Mouse (Mus musculus) embryonic fibroblast, embryonic 13.5 days (primary cell): Measurements from ENCODE around the gene Sgpp2. TPM values are rescaled to one million over a fixed set of nuclear protein-coding genes. Genes with fewer than 3 reads are reported as not detected.

Experiments used
- H3K27ac ChIP-seq: 2 replicates; pipeline ENCODE4 v1.5.1; 2012; ENCODE audit warnings: low read length, control low read depth, inconsistent platforms; ENCODE audit not compliant: insufficient read depth
- H3K4me1 ChIP-seq: 2 replicates; pipeline ENCODE4 v1.6.1; 2011; ENCODE audit warnings: low read length; ENCODE audit not compliant: control insufficient read depth, insufficient read depth
- H3K4me3 ChIP-seq: 2 replicates; pipeline ENCODE4 v1.5.1; 2011; ENCODE audit warnings: mild to moderate bottlenecking, control low read depth, low read length; ENCODE audit not compliant: insufficient read depth
- CTCF ChIP-seq: IDR thresholded peaks from 2 replicates; pipeline ENCODE4 v1.5.1; 2011; ENCODE audit warnings: mild to moderate bottlenecking, control low read depth, low read length, moderate library complexity, borderline replicate concordance; ENCODE audit not compliant: insufficient read depth
- POLR2A ChIP-seq: IDR thresholded peaks from 2 replicates; pipeline ENCODE4 v1.6.1; 2011; ENCODE audit warnings: low read depth, mild to moderate bottlenecking, control low read depth, low read length, moderate library complexity
- polyA plus RNA-seq: library from polyadenylated mRNA; stranded (reverse); fragments of >200 nt; gene quantifications from 2 replicates; pipeline ENCODE4 v1.2.4, GENCODE M21; 2011; ENCODE audit warnings: low read depth; ENCODE audit not compliant: missing spikeins, insufficient read length

Sgpp2 gene
- polyA plus RNA-seq, 1 experiment = not detected

DNA sequence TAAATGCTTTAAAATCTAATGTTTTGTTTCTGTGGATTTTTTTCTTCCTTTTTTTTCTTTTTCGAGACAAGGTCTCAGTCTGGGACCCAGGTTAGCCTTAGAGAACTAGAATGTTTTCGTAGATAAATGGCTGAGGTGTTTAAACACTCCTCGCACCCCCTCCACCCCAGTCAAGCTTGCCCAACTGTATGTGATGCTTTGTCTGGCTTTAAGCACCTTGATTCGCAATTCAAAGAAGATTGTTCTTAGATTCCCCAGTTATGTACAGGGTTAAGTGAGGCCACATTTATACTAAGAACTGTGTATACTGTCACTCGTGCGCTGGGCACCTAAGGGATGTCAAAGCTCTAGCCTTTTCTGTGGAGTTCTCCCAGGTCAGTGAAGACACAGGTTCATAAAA lies 110.1 kb downstream of the Sgpp2 start:
- no peak for TF ChIP-seq POLR2A
- TF ChIP-seq CTCF = no peak
- Histone ChIP-seq H3K4me1 (no peaks in the 10 kb centered on the region), H3K4me3 (no peak overlapping the region), H3K27ac (no peak overlapping the region)

DNA sequence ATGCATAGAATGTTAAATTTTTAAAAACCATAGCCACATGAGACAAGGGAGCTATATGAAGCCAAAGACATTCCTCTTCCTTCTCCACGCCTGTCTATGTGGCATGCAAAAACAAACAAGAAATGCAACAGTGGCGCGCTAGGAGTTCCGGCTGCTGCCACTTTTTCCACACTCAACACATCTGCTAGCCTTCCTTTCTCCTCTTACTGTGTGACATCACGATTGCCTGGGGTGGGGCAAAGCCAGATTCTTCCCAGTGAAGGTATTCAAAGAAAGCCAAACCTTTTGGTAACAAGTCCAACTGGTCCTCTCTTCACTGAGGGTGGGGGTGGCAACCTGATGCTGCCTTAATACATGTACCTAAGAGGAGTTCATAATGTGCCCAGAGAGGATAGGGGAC lies 111.6 kb downstream of the Sgpp2 start:
- H3K4me3 ChIP-seq = no peak overlapping the region

DNA sequence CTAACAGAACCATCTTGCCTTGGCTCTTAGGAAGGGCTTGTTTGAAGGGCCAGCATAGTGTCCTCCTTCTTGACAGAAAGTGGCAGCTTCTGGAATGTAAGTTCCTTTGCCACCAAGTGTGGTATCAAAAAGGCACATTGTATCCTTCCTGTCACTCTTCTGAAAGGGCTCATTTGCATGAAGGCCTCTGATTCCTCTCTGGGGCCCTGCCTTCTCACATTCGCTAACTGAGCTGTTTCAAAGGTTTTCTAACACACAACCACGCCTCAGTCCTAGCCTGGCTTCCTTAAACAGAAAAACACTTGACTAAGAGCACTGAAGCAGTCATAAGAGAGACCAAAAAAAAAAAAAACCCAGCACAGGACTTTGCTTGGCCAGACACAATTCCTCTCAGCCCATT lies 112.4 kb downstream of the Sgpp2 start:
- TF ChIP-seq POLR2A (no peak), CTCF (no peak)
- no peak overlapping the region for H3K27ac ChIP-seq
- H3K4me1 ChIP-seq = peaks cover 2% of the 10 kb centered on the region; the same call in 1 of the 2 replicates
- no peak overlapping the region for H3K4me3 ChIP-seq

More for the DNA sequence above, 111.6 kb downstream of the Sgpp2 start:
- Histone ChIP-seq H3K27ac (no peak overlapping the region), H3K4me1 (peaks cover under 1% of the 10 kb centered on the region; the same call in 1 of the 2 replicates)
- TF ChIP-seq POLR2A = no peak
- no peak for TF ChIP-seq CTCF

DNA sequence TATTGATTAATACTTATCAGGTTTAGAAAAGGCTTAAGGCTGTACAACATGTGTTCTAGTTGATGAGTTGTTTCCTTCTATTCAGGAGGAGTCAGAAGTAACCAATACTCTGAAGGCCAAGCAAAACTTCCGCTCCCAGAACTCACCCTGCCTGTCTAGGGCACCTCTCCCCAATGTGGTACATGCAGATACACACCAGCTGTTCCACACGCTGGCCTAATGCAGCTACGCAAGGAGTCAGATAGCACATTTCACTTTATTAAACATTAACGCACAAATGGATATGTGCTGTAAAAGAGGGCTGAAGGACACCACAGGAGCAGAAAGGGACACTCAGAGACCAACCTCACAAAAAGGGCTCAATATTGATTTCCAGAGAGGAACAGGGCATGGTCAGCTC lies 114.7 kb downstream of the Sgpp2 start:
- TF ChIP-seq CTCF (no peak), POLR2A (no peak)
- H3K4me1 ChIP-seq = peaks cover 2% of the 10 kb centered on the region; the same call in 1 of the 2 replicates

DNA sequence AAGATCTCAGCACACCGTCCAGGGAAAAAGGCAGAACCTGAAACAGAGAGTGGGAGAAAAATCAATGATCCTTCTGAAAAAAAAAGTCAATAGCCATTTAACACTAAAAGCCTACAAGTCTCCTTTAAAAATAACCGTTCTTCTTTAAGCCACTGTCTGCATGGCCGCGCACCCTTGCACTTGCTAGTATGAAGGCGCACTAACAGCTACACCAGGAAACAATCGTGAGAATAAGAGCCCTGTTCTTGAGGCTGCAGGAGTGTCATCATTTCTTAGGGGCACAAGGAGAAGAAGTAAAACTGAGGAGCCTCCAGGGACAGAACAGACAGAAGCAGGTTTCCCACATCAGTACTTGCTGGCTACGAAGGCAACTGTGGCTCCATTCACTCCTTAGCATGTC lies 115.2 kb downstream of the Sgpp2 start:
- peaks cover 2% of the 10 kb centered on the region; the same call in 1 of the 2 replicates for H3K4me1 ChIP-seq
- TF ChIP-seq POLR2A (no peak), CTCF (no peak)
- no peak overlapping the region for H3K4me3 ChIP-seq
- no peak overlapping the region for H3K27ac ChIP-seq

More for the DNA sequence above, 114.7 kb downstream of the Sgpp2 start:
- Histone ChIP-seq H3K4me3 (no peak overlapping the region), H3K27ac (no peak overlapping the region)

DNA sequence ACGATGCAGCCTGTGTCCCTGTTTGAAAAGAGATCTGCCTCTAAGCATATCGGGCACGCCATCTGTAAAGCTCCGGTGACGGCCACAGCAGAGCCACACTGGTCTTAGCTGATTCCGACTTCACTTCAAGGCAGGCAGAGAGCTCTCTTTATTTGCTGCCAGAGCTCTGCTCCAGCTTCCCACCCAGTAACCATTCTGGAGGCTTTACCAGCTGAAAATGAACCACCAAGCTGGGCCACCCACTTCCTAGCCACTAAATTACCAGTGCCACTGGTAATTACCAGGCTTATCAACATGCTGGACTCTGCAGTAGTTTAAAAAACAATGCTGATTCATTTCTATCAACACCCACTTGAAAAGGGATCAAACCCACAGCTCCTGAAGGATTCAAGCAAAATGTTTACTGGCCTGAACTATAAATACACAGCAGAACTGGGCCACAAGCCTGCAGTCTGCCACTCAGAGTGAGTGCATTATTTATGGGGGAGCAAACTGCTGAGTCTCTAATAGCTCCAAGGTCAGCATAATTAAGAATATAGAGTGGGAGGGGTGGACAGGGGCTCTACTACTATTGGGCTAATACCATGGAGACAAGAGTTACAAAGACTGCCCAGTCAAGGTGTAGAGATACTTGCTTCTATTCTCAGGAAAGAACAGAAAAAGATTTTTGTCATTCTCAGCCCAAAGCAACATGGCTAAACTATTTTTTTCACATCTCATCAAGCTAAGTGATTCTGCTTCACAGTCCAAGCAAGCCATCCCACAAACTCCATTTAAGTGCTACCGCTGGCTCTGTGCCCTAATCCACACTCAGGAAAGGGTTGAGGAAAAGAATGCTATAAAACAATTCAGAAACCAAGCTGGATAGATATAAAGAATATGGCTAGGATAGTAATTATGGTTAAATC lies 115.9 kb downstream of the Sgpp2 start:
- peaks cover 2% of the 10 kb centered on the region; the same call in 1 of the 2 replicates for H3K4me1 ChIP-seq
- no peak overlapping the region for H3K27ac ChIP-seq
- no peak for TF ChIP-seq POLR2A
- no peak overlapping the region for H3K4me3 ChIP-seq

DNA sequence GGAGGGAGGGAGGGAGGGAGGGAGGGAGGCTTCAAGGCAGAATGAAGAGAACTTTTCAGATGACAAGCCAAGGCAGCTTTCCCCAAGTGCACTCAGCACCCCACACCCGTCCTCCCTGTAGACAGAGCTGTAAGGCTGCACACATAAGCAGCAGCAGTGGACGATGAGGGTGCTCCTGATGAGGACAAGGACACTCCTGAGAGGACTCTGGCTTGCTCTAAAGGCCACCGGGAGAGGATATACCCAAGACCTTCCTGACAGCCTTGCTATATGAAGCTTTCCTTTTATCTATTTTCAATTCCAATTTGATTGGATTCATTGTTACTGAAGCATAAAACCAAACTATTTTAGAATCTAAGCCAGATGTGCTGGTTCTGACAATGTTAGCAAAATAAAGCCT lies 116.7 kb downstream of the Sgpp2 start:
- no peak overlapping the region for H3K4me3 ChIP-seq
- H3K27ac ChIP-seq = no peak overlapping the region
- TF ChIP-seq POLR2A = no peak
- no peak for TF ChIP-seq CTCF
- peaks cover 2% of the 10 kb centered on the region; the same call in 1 of the 2 replicates for H3K4me1 ChIP-seq

DNA sequence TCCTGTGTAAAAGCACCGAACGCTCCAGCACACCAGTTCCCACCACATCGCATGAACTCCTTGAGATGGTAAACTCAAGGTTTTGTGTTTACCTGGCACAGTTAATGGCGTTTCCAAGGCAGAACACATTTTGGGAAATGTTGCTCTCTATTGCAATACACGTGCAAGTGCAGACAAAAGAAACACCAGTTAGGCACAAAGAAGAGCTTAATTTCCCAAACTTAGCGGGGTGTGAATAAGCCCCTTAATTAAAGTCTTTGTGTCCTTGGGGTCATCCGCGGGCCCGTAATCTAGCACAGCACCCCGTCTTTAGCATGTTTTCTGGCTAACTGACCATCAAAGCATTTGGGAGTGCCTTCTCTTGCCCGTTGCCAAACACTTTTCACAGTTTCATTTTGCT lies 118.7 kb downstream of the Sgpp2 start:
- Histone ChIP-seq H3K27ac (no peak overlapping the region), H3K4me1 (peaks cover 2% of the 10 kb centered on the region; the same call in 1 of the 2 replicates), H3K4me3 (no peak overlapping the region)
- TF ChIP-seq CTCF = no peak

DNA sequence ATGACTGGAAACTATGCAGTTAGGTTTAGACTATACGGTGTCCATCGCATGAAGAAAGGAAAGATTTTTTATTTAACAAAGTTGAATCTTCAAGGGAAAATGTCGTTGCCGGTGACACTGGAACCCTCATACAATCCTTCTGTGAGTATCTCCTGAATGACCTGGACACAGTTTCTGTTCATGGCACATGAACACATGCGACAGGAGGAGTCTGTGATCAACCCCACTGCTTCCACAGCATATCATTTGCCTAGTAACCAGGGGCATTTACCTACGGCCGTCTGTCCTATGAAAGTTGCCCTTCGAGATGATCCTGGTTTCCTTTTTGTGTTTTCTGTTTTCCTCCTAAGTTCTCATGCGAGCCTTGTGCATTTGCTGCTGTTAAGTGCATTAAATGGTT lies 123.3 kb downstream of the Sgpp2 start:
- H3K4me1 ChIP-seq = peaks cover 10% of the 10 kb centered on the region
- H3K27ac ChIP-seq = no peak overlapping the region
- no peak for TF ChIP-seq POLR2A
- no peak for TF ChIP-seq CTCF
- no peak overlapping the region for H3K4me3 ChIP-seq

DNA sequence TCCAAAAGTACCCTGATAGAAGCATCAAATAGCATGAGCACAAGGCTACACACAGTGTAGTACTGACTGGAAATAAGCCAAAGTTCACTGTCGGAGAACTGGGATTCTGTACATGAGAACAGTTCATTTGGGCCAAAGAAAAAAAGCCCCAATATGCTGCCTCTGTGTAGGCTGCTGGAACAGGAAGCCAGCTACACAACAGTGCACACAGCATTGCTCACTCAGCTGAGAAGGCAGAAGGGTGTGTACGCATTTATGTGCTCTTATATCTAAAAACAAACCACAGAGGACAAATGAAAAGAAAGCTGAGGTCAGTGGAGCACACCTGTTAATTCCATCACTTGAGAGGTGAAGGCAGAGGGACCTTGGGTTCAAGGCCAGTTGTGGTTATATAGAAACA lies 125.8 kb downstream of the Sgpp2 start:
- no peak for TF ChIP-seq POLR2A
- peaks cover 10% of the 10 kb centered on the region for H3K4me1 ChIP-seq

DNA sequence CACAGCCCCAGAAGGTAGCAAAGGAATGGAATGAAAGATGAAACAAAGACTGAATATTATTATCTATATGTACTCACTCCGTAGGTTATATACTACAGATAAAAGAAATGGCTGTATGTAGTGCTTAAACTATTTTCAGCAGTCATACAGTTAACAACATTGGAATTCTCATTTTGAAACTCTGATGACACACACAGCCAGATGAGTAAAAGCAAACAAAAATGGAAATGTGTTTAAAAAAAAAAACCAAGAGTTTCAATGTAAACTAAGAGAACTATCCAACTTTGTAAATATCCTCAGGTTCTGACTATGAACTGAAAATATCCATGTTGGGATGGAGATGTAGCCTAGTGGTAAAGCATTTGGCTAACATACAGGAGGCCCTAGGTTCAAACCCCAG lies 126.3 kb downstream of the Sgpp2 start:
- peaks cover 10% of the 10 kb centered on the region for H3K4me1 ChIP-seq
- no peak overlapping the region for H3K4me3 ChIP-seq
- peak overlapping the region; percentile 57; the same call in 1 of the 2 replicates for H3K27ac ChIP-seq
- TF ChIP-seq POLR2A (no peak), CTCF (no peak)

More for the DNA sequence above, 125.8 kb downstream of the Sgpp2 start:
- no peak overlapping the region for H3K4me3 ChIP-seq
- peak overlapping the region; percentile 57; the same call in 1 of the 2 replicates for H3K27ac ChIP-seq
